ENCODE assay signal across 13 mouse cellular contexts in genomic region chr11:77917166-77917565, GRCm38 (mm10). TPM values are rescaled to one million over a fixed set of nuclear protein-coding genes. Genes with fewer than 3 reads are reported as not detected.
A peak's percentile ranks its signal among the peaks of the same experiment; 100 is the strongest.
DNase-seq lines count a peak whose midpoint lies in the region; ATAC-seq and TF ChIP-seq lines count a peak whose summit lies in the region.
"Had no signal": no experiment of that assay in that cellular context is flagged by ENCODE, and none has a peak within 500 bp of the region (broad histone marks: within the 10 kb centered on the region; RNA-seq: fewer than 3 reads in every experiment).

No protein-coding gene starts in this region.

- H3K9ac ChIP-seq in forebrain, embryonic 16.5 days (replicated peaks; ENCODE audit: low read depth, low read length): no peak overlapping the region

- H3K27ac ChIP-seq in kidney, adult 2 months (ENCODE audit: insufficient read depth, low read depth, low read length): peak overlapping the region; percentile 56
- H3K27ac ChIP-seq in forebrain, embryonic 16.5 days (ENCODE audit: low read length): no peak overlapping the region

- H3K27me3 ChIP-seq in kidney, adult 2 months (replicated peaks; ENCODE audit: control insufficient read depth, insufficient read depth, low read length): no peaks in the 10 kb centered on the region
- no peaks in the 10 kb centered on the region for H3K27me3 ChIP-seq in forebrain, embryonic 16.5 days (replicated peaks; ENCODE audit: control insufficient read depth, insufficient read depth, low read length)

- H3K4me1 ChIP-seq in kidney, adult 2 months (ENCODE audit: control insufficient read depth, insufficient read depth, low read length): peaks cover 4% of the 10 kb centered on the region; the same call in 1 of the 2 replicates
- H3K4me1 ChIP-seq in forebrain, embryonic 16.5 days (replicated peaks; ENCODE audit: control insufficient read depth, insufficient read depth, low read length): peaks cover 11% of the 10 kb centered on the region

- H3K36me3 ChIP-seq in kidney, adult 2 months (ENCODE audit: control insufficient read depth, insufficient read depth, low read length): no peaks in the 10 kb centered on the region
- no peaks in the 10 kb centered on the region for H3K36me3 ChIP-seq in forebrain, embryonic 16.5 days (ENCODE audit: control insufficient read depth, insufficient read depth)

- intact Hi-C loops in heart, postnatal 14 days (cut with DNase I): no loop called here

- no peak for ATAC-seq in forebrain, embryonic 16.5 days
- ATAC-seq: forebrain, embryonic 14.5 days; intestine, postnatal 0 days had no signal

- DNase-seq in embryo, embryonic 10 days (ENCODE audit: low spot score): peak; percentile 58
- DNase-seq in embryo, embryonic 9.5 days (ENCODE audit: extremely low spot score): no peak
- peak; percentile 28 for DNase-seq in 3T3-L1 (ENCODE audit: low read depth, low spot score)
- DNase-seq in cerebellum, adult 8-10 months: peak; percentile 58
- DNase-seq in kidney, adult 2 months: peak; percentile 87
- DNase-seq in heart, adult 11 months: no peak
- DNase-seq in heart, postnatal 14 days: no peak
- DNase-seq: lung, postnatal 10 days; right cerebral cortex, adult 18-20 months had no signal

- no peak for TF ChIP-seq CTCF in kidney, adult 2 months (conservative IDR thresholded peaks at IDR 0.05; ENCODE audit: insufficient read depth, insufficient read length, low read depth, low read length)

- no peak overlapping the region for H3K4me3 ChIP-seq in kidney, adult 2 months (ENCODE audit: insufficient read depth, low read depth, low read length)
- H3K4me3 ChIP-seq in forebrain, embryonic 16.5 days (replicated peaks; ENCODE audit: low read length): no peak overlapping the region

- TF ChIP-seq POLR2A in kidney, adult 2 months (IDR thresholded peaks at IDR 0.05; ENCODE audit: low read depth, low read length): no peak

- H3K9me3 ChIP-seq in forebrain, embryonic 16.5 days (ENCODE audit: control insufficient read depth, low read length): no peaks in the 10 kb centered on the region

- no peak overlapping the region for H3K4me2 ChIP-seq in forebrain, embryonic 16.5 days (ENCODE audit: low read length)

- WGBS in kidney, adult 2 months: 29% methylated on average over 10 of the region's 10 CpGs
- 47% methylated on average over 10 of the region's 10 CpGs for WGBS in forebrain, embryonic 16.5 days

RNA-seq across cellular contexts. Expression of gene Sez6, which starts 13.4 kb away (rescaled TPM):
- polyA plus RNA-seq in kidney, adult 2 months (2012; rRNA removed): 0.12 and 0.27 TPM in 2 replicates
- total RNA-seq in heart, postnatal 14 days (2021): under 1 TPM; 0.22 to 0.50 TPM
- 257 and 284 TPM in 2 replicates for polyA plus RNA-seq in forebrain, embryonic 16.5 days (2015; fragmentation: Nextera tagmentation; extraction: Ambion mirVana)
- polyA plus RNA-seq: C2C12 had no signal

RNA-seq across cellular contexts. Expression of gene Pipox, which starts 23.3 kb away (rescaled TPM):
- polyA plus RNA-seq in kidney, adult 2 months (2012; rRNA removed): 239 and 257 TPM in 2 replicates
- 1 to 10 TPM in 1 of 2 experiments, under 1 TPM in 1; 0.98 to 1.1 TPM for total RNA-seq in heart, postnatal 14 days (2021)
- 8.6 and 12.6 TPM in 2 replicates for polyA plus RNA-seq in forebrain, embryonic 16.5 days (2015; fragmentation: Nextera tagmentation; extraction: Ambion mirVana)
- polyA plus RNA-seq: C2C12 had no signal

Comparison
In these comparisons a context has a peak if more than half of its experiments do, and no peak if none do; other contexts are left out.
1. DNase-seq: peak in embryo, embryonic 10 days (single experiment), 3T3-L1 (single experiment), cerebellum, adult 8-10 months (single experiment) and kidney, adult 2 months (single experiment); none in embryo, embryonic 9.5 days (single experiment), heart, adult 11 months (single experiment) and heart, postnatal 14 days (0 of 2).
2. RNA of gene Sez6, which starts 13.4 kb away (polyA plus RNA-seq): 257 to 284 TPM in forebrain, embryonic 16.5 days; 0.12 to 0.27 TPM in kidney, adult 2 months; every median in the first group is over 100 times any median in the second.
3. RNA of gene Pipox, which starts 23.3 kb away (polyA plus RNA-seq): 239 to 257 TPM in kidney, adult 2 months; 8.6 to 12.6 TPM in forebrain, embryonic 16.5 days; every median in the first group is over 10 times any median in the second.